Mouse (Mus musculus): ENCODE data around the gene Tgm7.
"Not testable (repeated sequence)": the region's sequence is repeated elsewhere in the genome, so short reads cannot be mapped to it uniquely, and the experiment has no call there.

Gene Tgm7

GRCm38 (mm10) chr2:121109695-121110094 lies at the start of gene Tgm7:
TSS of gene Tgm7 (minus strand) at chr2:121109795.
- DNase-seq (ENCODE audit: low spot score in 2 of 2), result no peak

GRCm38 (mm10) chr2:121153100-121153499 lies 43.5 kb upstream of the Tgm7 start:
- DNase-seq (ENCODE audit: low spot score in 2 of 2), result no peak

GRCm38 (mm10) chr2:121149679-121150078 lies 40.1 kb upstream of the Tgm7 start:
- DNase-seq (ENCODE audit: low spot score in 2 of 2), result no peak

- DNase-seq (ENCODE audit: low spot score in 2 of 2), result no peak
Measured at GRCm38 (mm10) chr2:121142415-121142814, 32.8 kb upstream of the Tgm7 start.

- DNase-seq (ENCODE audit: low spot score in 2 of 2), result no peak
Measured at GRCm38 (mm10) chr2:121141216-121142035, 31.8 kb upstream of the Tgm7 start.

- peak; percentile 81 to 91 for DNase-seq (ENCODE audit: low spot score in 2 of 2)
Measured at GRCm38 (mm10) chr2:121140018-121140882, 30.7 kb upstream of the Tgm7 start, which contains the start of the genes Adal and Lcmt2. TSS of gene Adal (plus strand) at chr2:121140428. TSS of gene Lcmt2 (minus strand) at chr2:121140653.

GRCm38 (mm10) chr2:121139266-121140017 lies 29.8 kb upstream of the Tgm7 start:
- DNase-seq (ENCODE audit: low spot score in 2 of 2), result peak; percentile 11 to 15

- no peak for DNase-seq (ENCODE audit: low spot score in 2 of 2)
Measured at GRCm38 (mm10) chr2:121137371-121137770, 27.8 kb upstream of the Tgm7 start.

GRCm38 (mm10) chr2:121132822-121133221 lies 23.2 kb upstream of the Tgm7 start:
- DNase-seq (ENCODE audit: low spot score in 2 of 2), result no peak

GRCm38 (mm10) chr2:121128865-121129620 lies 19.4 kb upstream of the Tgm7 start:
- no peak for DNase-seq (ENCODE audit: low spot score in 2 of 2)

- DNase-seq (ENCODE audit: low spot score in 2 of 2), result no peak
Measured at GRCm38 (mm10) chr2:121127536-121127935, 17.9 kb upstream of the Tgm7 start.

- not testable (repeated sequence) for DNase-seq (ENCODE audit: low spot score in 2 of 2)
Measured at GRCm38 (mm10) chr2:121126302-121126701, 16.7 kb upstream of the Tgm7 start.

GRCm38 (mm10) chr2:121119260-121119659 lies 9.7 kb upstream of the Tgm7 start:
- DNase-seq (ENCODE audit: low spot score in 2 of 2), result no peak

- DNase-seq (ENCODE audit: low spot score in 2 of 2), result no peak
Measured at GRCm38 (mm10) chr2:121115418-121115817, 5.8 kb upstream of the Tgm7 start.

GRCm38 (mm10) chr2:121105940-121106339 lies 3.7 kb downstream of the Tgm7 start:
- DNase-seq (ENCODE audit: low spot score in 2 of 2), result no peak

- DNase-seq (ENCODE audit: low spot score in 2 of 2), result peak; percentile 27 to 65
Measured at GRCm38 (mm10) chr2:121102051-121102450, 7.5 kb downstream of the Tgm7 start.

- no peak for DNase-seq (ENCODE audit: low spot score in 2 of 2)
Measured at GRCm38 (mm10) chr2:121089751-121090150, 19.8 kb downstream of the Tgm7 start.

GRCm38 (mm10) chr2:121088507-121088906 lies 21.1 kb downstream of the Tgm7 start:
- no peak for DNase-seq (ENCODE audit: low spot score in 2 of 2)

- DNase-seq (ENCODE audit: low spot score in 2 of 2), result no peak
Measured at GRCm38 (mm10) chr2:121085480-121086185, 24.0 kb downstream of the Tgm7 start, which contains the start of gene Tgm5. TSS of gene Tgm5 (minus strand) at chr2:121085841.

- no peak for DNase-seq (ENCODE audit: low spot score in 2 of 2)
Measured at GRCm38 (mm10) chr2:121082626-121083025, 27.0 kb downstream of the Tgm7 start.
